Mouse (Mus musculus) liver, postnatal 0 days (tissue): Measurements from ENCODE around the gene Gabbr1.

Source experiments
- CTCF ChIP-seq: sonication (generic); IDR thresholded peaks from 2 replicates; pipeline ENCODE4 v1.5.1; 2016; ENCODE audit warnings: antibody characterized with exemption, low read depth
- EP300 ChIP-seq: IDR thresholded peaks from 2 replicates; pipeline ENCODE4 v1.6.1; 2016; ENCODE audit warnings: antibody characterized with exemption, low read depth, mild to moderate bottlenecking

GRCm38 (mm10) chr17:37026425-37026824 is 19.3 kb upstream of the Gabbr1 start:
- TF ChIP-seq CTCF: no peak
- TF ChIP-seq EP300: no peak
